Mouse (Mus musculus) cerebellum, postnatal 36 days (tissue): Measurements from ENCODE around the gene Oprd1.

Source experiments
- DNase-seq, 2 experiments: peaks; one replicate each; pipeline ENCODE4 v3.0.0; 2021 to 2022; ENCODE audit warnings: mixed read lengths in 2 of 2

Gene Oprd1

DNA sequence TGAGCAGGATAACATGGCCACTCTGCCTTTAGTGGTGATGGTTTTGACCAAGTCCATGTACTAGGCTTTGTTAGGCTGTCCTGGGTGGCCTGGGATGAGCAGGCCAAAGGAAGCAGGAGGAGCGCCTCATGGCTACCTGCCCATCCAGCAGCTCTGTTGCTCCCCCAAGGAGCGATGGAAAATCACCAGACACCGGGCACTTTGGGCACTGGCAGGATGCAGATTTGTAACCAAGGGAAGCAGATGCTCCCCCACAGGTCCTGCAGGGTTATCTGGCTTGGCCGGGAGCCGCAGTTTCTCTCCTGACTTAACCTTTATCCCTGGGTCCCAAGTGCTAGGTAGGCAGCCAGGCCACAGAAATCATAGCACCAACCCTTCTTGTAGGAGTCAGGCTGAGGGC, 10.9 kb downstream of the Oprd1 start:
- DNase-seq: peak; percentile 53 to 66

- no peak for DNase-seq
Observed at GRCm38 (mm10) chr4:132132297-132132696, 12.0 kb downstream of the Oprd1 start.

- DNase-seq: no peak
Observed at GRCm38 (mm10) chr4:132131790-132132189, 12.5 kb downstream of the Oprd1 start.

GRCm38 (mm10) chr4:132131116-132131515, 13.2 kb downstream of the Oprd1 start:
- DNase-seq: no peak

DNA sequence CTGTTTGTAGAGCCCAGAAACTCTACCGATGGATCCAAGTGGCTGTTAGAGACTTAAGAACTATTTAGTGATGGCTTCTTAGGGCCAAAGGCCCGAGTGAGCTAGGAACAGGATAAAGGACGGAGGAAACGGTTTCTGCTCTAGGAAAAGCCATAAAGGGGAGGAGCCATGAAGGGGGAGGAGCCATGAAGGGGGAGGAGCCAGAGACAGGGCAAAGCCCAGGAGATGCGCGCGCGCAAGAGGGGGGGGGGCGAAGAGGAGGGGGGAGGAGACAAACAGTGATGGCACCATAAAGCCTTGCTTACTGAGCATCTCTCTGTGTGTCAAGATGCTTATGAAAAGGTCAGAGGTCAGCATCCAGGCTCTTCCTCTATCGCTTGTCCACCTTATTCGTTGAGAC, 13.6 kb downstream of the Oprd1 start:
- no peak for DNase-seq

DNA sequence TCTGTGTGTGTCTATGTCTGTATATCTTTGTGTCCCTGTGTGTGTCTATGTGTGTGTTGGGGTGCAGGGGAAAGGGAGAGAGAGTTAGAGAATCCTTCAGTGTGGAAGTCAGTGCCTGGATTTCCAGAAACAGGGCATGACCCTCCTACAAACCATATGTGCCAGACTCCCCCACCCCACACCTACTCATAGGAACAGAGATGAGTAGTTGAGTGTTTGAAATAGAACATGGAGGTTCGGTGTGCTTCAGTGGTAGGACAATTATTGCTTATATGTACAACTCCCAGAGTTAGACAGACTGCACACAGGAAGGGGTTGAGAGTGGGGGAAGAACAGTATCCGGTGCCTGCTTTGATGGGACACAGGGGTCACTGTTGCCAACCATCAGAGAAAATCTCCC, 14.2 kb downstream of the Oprd1 start:
- DNase-seq: no peak

- no peak for DNase-seq
Observed at GRCm38 (mm10) chr4:132128997-132129636, 15.2 kb downstream of the Oprd1 start.

- DNase-seq: no peak
Observed at GRCm38 (mm10) chr4:132127091-132127490, 17.2 kb downstream of the Oprd1 start.

- no peak for DNase-seq
Observed at GRCm38 (mm10) chr4:132123166-132123565, 21.1 kb downstream of the Oprd1 start.

DNA sequence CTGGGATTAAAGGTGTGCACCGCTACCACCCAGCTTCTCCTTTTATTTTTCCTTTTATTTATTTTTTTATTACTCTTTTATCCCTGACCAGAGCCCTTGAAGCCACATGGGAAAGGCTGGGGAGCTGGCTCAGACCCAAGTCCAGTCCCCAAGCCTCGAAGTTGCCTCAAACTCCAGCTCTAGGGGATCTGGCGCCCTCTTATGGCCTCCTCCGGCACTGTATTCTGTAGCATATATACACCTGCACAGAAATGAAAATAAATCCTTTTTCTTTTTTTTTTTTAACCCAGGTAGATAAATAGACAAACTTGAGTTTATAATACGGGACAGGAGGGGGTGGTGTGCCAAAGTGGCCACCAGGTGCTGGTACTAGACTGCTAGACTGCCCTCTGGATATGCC, 22.6 kb downstream of the Oprd1 start:
- no peak for DNase-seq

- DNase-seq: no peak
Observed at GRCm38 (mm10) chr4:132119566-132119965, 24.7 kb downstream of the Oprd1 start.

DNA sequence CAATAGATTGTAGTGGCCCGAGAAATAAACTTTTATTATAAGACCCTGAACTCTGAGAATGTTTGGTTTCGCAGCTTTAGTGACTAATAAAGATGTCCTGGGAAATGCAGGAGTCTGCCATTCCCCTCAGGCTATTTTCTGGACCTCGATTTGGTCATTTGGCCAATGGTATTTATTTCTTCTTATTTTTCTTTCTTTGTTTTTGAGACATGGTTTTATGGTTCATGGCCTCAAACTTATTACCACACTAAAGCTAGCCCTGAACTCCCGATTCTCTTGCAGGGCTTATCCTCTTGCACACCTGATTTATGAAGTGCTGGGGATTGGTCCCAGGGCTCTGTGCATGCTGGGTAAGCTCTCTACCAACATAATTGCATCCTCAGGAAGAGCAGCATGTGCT, 28.0 kb downstream of the Oprd1 start:
- no peak for DNase-seq

- peak in 1 of 2 experiments; percentile 26 for DNase-seq
Observed at GRCm38 (mm10) chr4:132113411-132114095, 30.7 kb downstream of the Oprd1 start.

- no peak for DNase-seq
Observed at GRCm38 (mm10) chr4:132111227-132111626, 33.1 kb downstream of the Oprd1 start.

GRCm38 (mm10) chr4:132108221-132108620, 36.1 kb downstream of the Oprd1 start:
- DNase-seq: no peak

DNA sequence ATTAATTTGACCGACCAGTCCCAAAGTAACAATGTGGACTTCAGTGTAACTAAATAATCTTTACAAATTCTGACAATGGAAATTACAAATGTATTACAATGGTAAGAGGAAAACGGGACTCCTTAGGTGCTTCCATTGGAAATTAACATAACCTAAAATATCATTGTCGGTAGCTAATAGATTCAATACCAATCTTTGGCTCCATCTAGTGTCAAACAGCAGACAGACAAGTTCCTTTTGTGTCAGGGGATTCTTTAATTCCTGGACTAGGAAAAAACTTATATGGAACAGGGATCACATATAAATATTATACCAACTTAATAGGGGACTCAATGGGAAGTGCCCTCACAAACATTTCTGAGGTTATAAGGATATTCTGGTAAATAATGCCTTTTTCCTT, 43.1 kb downstream of the Oprd1 start:
- no peak for DNase-seq

DNA sequence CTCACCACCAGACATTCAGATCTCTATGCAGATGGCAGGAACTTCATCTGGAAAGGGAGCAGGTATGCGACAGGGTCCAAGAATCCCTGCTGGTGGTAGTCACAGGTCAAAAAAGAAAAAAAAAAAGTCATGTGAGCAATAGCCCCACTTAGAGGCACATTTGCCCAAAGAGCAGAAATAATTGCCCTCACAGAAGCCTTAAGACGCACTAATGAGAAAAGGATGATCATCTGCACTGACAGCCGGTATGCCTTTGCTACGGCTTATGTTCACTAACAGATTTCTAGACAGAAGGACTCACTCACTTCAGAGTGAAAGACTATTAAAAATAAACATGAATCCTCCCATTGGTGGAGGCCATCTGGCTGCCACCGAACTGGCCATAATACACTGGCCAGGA, 44.7 kb downstream of the Oprd1 start:
- no peak for DNase-seq

DNA sequence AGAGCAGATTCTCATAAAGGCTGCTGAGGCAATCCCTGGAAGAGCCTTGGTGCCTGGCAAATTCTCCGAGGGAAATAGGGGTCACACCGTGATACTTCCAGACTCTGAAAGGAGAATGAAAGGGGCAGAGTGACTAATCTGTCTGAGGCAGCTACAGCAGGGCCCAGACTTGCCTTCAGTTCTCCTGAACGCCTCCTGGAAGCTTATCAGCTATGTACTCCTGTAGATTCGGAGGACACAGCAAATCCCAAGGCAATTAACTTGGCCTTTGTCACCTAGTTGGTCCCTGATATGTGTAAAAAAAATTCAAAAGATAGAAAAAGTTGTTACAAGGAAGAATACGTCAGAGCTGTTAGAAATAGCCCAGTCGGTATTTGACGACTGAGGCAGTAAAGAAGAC, 49.2 kb downstream of the Oprd1 start:
- no peak for DNase-seq

- DNase-seq: no peak
Observed at GRCm38 (mm10) chr4:132093928-132094327, 50.4 kb downstream of the Oprd1 start.

DNA sequence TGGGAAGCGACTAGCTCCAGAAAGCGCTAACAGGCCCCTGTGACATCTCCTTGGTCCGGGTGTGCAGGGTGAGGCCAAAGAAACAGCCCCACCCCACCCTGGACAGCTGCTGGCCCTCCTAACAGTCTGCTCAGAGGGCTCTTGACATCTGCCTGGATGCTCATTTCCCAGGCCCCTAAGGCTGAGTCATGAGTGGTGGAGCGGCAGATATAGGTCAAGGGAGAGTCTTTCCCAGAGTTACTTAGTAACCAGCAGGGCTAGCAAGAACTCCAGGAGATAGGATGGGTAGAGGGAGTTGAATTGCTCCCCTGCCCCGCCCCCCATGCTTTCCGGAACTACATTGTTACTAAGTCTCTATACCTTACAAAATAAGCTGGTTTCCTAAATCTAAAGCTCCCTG, 51.1 kb downstream of the Oprd1 start:
- DNase-seq: no peak

DNA sequence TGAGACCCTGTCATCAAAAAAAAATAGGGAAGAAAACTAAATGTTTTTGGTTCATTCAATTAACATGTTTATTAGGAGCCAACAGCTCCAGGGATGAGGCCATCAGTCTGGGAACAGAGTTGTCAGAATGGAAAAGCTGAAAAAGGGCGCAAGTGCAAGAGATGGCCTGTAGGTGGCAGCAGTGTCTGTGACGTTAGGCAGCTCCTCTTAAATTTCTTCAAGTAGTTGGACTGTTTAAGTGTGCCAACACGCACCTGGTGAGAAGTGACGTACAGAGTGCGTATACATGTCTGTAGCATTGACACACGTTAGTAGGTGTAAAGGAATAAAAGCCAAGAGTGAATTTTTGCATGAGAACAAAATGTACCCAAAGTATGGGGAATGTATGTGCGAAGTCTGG, 55.4 kb downstream of the Oprd1 start:
- DNase-seq: peak; percentile 68 to 71

DNA sequence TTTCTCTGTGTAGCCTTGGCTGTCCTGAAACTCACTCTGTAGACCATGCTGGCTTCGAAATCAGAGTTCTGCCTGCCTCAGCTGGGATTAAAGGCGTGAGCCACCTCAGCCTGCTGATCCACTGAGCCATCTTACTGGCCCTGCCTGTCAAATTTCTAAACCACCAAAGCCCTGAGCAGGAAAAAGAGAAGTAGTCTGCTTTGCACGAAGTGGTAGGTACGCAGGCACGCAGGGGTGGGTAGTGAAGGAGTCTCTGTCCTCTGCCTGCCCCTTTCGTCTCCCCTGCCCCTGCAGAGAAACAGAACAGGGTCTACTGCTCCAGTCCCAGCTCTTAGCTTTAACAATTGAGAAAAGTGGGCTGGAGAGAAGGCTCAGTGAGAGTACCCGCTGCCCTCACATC, 59.2 kb downstream of the Oprd1 start:
- no peak for DNase-seq

DNA sequence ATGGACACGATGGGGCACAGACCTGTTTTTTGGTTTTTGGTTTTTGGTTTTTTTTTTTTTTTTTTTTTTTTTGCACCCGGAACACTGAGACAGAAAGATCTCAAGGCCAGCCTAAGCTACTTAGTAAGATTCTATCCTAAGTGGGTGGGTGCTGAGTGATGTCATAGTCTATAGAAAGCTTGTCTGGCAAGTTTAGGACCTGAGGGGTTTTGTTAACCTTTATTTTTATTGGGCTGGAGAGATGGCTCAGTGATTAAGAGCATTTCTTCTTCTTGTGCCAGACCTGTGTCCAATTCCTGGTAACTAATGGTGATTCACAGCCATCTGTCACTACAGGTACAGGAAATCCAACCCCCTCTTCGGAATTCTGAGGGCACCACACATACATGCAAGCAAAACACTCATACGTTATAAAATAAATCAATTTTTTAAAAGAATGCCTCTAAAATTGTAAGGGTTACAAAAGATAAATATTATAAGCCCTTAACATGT, 63.7 kb downstream of the Oprd1 start:
- DNase-seq: no peak

DNA sequence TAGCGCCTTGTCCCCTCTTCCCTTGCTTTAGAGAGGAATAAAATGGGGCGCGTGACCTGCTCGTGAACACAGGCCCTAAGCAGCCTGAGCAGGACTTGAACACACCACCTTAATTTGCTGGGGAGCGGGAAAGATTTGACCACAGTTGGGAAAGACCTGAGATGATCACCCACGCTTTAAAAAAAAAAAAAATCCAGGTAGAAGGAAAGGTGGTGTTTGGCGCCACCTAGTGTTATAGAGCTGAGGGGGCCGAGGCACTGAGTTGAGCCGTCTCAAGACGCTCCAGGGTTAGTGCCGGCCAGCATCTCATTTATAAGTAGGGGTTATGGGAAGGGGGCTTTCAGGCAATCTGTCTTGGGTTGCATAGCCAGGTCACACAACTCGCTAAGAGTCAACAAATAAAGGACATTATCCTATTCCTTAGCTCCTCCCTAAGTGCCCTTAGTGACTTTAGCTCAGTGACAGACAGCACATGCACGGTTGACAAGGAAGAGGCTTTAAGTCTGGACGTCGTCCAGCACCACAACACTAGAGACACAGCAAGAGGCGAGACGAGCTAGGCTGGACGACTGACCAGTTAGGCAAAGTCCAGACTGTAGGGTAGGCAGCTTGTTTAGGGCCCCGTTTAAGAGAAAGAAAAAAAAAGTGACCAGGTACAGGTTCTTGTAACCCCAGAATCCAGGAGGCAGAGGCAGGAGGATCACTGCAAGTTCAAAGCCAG, 64.6 kb downstream of the Oprd1 start:
- peak; percentile 75 to 83 for DNase-seq
